Mouse (Mus musculus) neutrophil, adult 5-6 weeks (primary cell): ENCODE measurements around the gene Nlrc4. TPM values are rescaled to one million over a fixed set of nuclear protein-coding genes. Genes with fewer than 3 reads are reported as not detected.
A peak's percentile ranks its signal among the peaks of the same experiment; 100 is the strongest.

Experiments
- ATAC-seq: fragments of 151-379, 151-347 bp; 2 replicates; pipeline ENCODE4 v1.8.0; 2017; ENCODE audit warnings: mild to moderate bottlenecking, moderate TSS enrichment; ENCODE audit not compliant: insufficient number of reproducible peaks, poor library complexity, low FRiP score, severe bottlenecking; ENCODE audit errors: extremely low read depth
- total RNA-seq: library from RNA; stranded (forward); fragments of 200-1000 nt; gene quantifications from 2 replicates; pipeline ENCODE4 v1.2.3, GENCODE M21; 2017

The Nlrc4 gene
- total RNA-seq, 1 experiment from 2014 or later: 14.4 TPM

DNA sequence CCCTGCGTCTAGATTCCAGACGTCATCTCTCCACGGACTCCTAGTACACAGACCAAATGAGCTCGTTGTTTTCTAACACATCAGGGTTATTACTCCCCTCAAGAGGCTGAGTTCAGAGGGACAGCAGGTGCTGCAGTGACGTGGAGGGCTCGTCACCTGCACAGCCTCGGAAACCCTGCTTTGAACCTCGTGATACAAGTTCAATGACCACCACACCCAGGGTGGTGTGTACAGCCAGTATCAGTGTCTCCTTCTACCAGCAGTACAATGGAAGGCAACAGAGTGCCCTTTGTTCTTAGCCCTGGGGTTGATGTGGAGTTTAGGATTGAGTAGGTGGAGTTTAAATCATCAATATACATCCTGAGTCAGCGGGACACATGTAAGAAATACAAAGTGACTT is 21.2 kb downstream of the Nlrc4 start:
- ATAC-seq: no peak

DNA sequence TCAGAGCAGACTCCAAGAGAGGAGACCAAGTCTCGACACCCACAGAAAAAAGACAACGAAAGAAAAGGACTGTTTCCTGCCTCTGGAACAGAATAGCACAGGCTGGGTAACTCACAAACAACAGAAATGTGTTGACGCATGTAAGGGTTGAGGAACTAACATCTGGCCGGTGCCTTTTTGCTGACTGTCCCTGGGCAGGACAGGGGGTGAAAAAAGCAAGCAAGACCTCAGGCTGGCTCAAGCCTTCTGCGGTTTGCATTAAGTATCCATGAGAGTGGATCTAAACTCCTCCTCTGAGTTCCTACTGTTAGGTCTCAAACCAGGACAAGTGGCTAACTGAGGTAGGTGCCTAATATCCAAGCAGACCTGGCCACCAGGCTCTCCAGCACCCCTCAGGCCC is 26.3 kb downstream of the Nlrc4 start:
- ATAC-seq: no peak

DNA sequence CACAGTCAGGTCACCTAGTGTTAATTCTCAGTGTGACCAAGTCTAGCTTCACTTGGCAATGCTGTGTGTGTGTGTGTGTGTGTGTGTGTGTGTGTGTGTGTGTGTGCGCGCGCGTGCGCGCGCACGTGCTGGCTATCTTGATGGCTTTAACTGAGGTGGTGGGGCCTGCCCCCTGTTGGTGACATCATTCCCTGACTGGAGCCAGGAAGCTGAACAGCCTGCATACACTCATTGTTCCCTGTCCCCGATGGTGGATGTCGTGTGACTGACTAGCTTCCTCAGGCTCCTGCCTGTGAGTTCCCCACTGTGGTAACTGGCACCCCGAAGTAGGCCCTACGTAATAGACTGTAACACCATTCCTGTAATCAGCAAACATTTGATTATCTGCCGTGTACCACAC is 27.5 kb downstream of the Nlrc4 start:
- ATAC-seq: no peak

DNA sequence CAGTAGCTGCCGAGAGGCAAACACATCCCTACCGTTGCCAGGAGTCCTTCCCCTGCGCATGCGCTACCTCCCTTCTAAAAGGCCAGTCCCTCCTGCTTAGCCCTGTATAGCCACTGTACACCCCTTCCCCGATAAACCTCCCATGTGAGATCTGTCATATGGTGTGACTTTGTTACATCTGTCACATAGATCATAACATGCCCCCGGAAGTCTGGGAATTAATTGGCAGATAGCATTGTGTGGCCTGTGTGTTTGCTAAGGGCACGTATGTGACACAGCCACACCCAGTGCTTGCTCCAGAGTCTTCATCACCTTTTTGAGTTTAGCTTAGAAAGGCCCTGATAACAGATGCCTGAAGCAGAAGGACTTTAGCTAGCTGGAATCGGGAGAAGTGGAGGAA is 28.9 kb downstream of the Nlrc4 start:
- ATAC-seq: no peak

DNA sequence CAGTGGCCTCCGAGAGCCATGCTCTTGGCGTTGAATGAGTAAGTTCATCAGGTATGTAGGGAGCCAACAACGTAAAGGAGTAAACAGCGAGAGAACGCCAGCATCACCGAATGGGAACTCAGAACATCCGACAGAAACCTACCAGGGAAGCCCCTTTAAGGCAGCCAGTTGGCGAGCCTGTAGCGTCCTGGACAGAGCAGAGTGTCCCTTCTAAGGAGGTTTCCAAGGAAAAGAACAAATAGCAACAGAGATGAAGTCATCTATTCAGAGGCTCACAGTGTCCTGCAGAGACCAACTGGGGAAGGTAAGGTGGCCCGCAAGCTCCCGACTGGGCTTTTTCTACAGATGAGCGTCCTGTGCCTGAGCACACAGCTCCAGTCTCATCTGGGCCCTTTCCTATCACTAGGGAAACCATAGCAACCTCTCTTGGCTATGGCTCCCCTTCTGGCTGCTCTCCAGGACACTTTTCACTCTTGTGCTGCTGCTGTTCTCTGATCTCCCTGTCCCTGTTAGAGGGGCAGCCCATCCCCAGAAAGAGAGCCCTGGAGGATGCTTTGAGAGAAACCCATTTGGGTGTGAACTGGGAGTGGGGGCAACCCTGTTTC is 34.4 kb downstream of the Nlrc4 start:
- ATAC-seq: no peak

DNA sequence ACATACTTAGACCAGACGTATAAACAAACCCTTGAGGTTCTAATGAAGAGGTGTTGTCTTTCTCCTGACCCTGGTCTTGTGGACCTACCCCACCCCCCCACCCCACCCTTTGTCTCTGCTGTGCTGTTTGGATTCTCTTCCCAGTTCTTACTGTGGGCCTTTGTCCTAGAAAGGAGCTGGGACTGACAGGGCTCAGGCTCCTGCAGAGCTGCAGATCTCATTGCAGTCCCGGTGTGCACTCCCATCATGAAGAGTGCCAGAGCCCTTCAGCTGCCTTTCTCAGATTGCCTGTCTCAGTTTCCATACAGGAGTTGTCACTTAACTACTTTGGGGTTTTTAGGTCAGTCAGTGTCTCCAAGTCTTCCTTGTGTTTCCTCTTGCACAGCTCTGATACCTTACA is 38.3 kb downstream of the Nlrc4 start:
- no peak for ATAC-seq

DNA sequence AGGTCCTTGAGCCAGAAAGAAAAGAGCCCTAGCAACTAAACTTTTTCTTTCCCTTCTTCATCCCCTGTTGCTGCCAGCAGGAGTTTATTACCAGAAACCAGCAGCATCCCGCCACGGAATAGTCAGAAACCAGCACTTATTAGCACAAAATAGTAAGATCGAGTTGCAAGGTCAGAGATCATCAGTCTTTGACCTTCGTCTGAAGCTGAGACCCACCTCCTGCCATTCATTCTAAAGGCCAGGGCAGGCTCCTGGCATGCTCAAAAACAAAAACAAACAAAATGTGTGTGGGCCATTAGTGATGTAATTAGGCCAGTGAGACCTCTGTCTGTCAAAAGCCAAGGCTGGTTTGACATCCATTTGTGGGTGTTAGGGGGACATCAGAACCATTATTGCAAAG is 40.8 kb downstream of the Nlrc4 start:
- no peak for ATAC-seq

DNA sequence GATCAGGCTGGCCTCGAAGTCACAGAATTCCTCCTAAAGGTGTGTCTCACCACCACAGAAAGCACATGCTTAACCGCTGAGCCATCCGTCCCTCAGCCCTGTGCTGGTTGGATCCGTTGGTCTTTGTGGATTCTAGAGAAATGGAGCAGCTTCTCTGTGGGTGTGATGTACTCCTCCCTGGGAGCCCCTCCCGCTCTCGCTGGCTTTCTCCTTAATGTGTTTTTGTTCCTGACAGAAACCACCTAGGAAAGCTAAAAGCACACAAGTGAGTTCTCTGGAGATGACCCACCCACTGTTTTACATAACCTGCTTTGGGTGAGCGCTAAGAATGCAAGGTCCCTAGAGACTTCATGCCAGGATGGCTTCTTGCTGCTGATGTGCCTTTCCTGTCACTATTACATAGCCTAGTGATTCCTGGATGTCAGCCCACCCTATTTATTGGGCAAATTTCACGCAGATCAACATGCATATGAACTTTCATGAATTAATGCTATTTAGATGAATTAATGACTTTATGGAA is 42.0 kb downstream of the Nlrc4 start:
- no peak for ATAC-seq

DNA sequence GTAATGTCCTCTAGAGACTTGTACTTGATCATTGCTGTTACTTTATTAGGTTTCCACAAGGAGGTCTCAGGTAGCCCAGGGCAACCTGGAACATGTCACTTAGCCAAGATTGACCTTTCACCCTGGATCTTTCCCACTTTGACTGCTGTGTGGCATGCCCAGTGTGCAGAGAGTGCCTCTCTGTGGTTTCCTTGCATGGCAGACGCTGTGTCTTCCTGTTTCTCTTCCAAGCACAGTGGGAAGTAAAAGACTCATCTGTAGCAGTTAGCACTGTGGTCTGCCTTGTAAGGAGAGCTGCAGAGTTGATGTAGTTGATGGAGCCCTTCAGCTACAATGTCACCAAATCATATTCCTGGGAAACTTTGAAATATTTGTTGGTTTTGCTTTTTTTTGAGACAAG is 44.3 kb downstream of the Nlrc4 start:
- no peak for ATAC-seq

DNA sequence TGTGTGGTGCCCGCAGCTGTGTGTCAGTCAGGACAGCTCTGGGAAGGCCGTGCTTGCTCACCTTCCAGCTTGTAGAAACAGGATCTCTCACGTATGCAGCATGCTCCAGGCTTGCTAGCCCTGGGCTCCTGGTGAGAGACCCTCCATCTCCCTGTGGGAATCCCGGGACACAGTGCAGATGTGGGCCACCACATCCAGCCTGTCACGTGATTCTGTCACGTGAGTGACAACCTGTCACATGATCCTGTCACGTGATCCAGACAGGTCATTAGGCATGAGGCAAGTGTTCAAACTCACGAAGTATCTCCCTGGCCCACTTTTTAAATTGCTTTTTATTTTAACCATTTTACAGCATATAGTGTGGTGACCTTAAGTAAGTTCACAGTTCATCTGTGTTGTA is 45.6 kb downstream of the Nlrc4 start:
- no peak for ATAC-seq

DNA sequence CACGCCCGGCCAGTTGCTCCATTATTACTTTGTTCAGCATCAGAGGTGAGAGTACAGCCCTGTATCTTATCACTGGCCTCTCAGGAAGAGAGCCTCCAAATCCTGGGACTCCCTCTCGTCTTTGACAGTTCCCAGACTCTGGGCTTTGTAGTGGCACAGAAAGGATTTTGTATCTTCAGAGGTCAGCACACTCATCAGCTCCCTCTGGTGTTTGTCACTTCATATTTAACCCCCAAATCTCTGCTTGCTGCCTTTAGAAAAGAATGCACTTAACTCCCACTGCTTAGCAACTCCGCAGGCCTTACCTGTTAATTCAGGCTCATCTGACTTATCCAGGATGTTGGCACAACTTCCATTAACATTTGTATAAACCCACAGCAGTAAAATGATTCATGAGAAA is 49.2 kb downstream of the Nlrc4 start:
- no peak for ATAC-seq

DNA sequence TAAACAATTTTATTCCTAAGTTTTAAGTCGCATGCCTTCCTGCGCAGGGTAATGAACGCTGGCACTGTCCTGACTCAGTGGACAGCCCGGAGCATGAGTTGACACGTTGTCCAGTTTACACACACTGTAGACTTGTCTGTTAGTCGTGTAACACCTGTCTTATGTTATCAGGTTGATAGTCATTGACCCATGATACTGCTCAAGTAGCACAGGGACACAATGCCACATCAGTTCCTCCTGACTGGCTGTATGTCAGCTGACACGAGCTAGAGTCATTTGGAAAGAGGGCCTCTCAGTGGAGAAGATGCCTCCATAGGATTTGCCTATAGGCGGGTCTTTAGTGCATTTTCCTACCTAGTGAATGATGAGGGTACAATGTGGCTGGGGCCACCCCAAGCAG is 52.5 kb downstream of the Nlrc4 start:
- ATAC-seq: no peak

DNA sequence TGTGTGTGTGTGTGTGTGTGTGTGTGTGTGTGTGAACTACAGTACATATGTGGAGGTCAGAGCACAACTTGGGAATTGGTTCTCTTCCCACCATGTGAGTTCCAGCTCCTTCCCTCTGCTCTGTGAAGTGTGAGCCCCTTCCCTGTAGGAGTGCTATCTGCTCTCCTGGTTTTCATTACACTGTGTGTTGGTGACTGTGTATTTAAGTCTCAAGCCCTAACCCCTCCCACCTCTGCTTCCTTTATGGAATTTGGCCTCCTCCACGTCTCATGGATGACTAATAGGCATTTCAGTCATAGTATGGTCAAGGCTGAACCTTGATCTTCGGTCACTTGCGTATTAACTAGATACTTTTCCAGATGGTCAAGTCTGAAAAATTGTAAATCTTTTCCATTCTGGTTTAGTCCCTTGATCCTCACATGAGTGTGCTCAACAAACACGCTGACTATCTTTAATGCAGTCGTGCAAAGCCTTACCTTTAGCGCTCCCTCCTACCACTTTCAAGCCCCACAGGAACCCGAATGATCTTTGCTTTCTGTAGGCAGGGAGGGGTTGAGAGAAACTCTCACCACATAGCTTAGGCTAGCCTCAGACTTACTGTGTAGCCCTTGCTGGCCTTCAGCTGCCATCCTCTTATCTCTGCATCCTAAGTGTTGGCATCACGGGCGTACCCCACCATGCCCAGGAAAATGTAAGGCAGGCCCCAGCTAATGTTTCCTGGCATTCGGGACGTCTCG is 56.3 kb downstream of the Nlrc4 start:
- no peak for ATAC-seq

DNA sequence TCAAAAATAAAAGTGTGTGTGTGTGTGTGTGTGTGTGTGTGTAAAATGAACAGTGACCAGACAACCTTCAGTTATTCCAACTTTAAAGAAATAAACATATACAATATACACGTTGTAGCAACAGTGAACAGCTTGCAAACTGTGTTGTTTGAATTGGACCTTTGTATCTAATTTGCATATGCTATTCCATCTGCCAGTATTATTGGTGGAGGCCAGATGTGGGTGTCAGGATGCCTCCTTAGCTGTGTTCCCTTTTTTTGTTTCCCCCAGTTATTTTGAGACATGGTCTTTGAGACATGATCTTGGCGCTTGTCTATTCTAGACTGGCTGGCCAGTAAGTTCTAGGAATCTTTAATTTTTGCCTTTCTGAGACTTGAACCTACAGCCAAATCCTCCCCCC is 61.8 kb downstream of the Nlrc4 start:
- ATAC-seq: no peak

DNA sequence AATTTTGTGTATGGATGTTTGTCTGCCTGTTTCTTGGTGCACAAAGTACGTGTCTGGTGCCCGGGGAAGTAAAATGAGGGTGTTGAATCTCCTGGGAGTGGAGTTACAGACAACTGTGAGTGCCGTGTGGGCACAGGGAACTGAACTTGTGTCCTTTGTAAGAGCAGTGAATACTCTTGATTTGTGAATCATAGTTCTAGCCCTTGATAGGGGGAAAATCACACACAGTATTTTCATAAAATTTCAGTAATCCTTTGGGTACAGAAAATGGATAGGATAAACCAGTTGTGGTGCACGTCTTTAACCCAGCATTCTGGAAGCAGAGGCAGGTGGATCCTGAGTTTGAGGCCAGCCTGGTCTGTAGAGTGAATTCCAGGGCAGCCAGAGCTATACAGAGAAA is 62.2 kb downstream of the Nlrc4 start:
- no peak for ATAC-seq

DNA sequence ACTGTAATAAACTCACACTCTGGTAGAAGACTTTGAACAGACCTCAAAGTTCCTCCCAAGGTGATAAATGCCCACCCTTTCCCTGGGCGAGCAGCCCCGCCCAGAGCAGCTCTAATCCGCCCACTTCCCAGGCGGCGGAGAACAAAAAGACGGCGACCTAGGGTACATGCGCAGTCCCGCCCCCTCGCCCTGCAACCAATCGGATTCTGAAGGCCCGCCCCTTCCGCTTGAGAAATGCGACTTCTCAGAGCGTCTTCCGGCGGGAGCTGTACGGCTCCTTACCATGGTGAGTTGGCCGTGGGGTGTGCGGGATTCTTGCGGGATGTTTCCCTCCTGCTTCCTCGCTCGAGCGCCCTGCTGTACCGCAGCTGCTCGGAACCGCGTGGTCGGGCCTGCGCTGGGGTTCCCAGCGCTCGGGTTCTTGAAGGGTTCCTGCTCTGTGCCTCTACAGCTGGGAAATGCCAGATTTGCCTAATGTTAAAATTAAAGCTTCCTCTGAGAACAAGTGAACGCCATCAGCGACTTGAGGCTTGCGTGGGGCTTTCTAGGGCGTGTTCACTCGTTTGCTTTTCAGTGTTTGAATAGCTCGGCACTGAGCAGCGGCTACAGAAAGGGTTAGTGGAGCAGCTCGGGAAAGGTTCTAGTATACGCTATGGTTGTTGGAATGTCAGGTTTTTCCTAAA is 63.4 kb downstream of the Nlrc4 start, which contains the start of gene Slc30a6:
TSS of gene Slc30a6 (plus strand) at position 226 of the 683 bp plus-strand sequence.
- ATAC-seq: peak; percentile 99

DNA sequence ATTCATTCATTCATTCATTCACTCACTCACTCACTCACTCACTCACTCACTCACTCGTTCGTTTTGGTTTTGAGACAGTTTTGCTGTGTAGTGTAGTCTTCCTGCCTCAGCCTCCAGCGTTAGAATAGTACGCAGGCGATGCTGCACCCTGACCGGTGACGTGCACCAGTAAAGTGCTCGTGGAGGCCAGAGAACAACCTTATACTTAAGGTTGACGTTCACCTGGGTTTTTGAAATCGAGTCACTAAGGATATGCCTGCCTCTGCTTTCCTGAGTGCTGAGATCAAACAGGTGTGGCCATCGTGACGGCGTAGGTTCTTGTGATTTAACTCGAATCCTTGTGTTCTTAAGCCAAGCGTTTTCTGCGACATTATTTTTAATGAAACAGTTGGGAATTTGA is 64.1 kb downstream of the Nlrc4 start:
- no peak; the same call in 1 of the 2 replicates for ATAC-seq

DNA sequence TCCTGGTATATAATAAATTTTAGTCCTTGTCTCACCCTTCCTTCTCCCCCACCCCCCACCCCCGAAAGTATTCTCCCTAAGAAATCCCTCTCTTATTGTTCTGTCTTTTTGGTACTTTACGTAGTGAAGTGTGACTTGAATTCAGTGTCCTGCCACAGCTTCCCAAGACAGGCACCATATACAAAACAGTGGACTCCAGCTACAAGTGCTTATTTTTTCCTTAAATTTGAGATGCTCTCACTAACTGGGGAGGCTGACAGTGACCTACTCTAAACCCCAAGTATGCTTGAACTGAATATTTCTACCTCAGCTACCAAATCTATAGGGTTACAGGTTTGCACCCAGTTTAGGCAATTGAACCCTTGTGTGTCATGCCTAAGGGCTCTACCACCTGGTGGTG is 64.6 kb downstream of the Nlrc4 start:
- no peak for ATAC-seq

DNA sequence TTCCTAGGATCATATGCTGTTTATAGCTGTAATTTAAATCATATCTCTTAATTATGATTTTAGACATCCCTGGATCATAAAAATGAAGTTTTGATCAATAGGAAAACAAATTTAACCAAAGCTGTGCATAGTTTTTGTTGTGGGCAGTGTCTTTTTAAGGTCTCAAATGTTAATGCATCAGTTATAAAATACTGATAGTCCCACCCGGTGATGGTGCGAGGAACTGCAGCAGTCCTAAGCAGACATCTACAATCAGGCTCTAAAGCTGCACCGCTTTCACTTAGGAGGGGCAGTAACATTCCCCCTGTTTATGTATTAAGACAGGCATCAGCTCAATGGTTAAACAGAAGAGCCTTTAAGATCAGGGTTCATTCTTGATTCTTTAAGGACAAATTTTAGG is 69.1 kb downstream of the Nlrc4 start:
- ATAC-seq: no peak

DNA sequence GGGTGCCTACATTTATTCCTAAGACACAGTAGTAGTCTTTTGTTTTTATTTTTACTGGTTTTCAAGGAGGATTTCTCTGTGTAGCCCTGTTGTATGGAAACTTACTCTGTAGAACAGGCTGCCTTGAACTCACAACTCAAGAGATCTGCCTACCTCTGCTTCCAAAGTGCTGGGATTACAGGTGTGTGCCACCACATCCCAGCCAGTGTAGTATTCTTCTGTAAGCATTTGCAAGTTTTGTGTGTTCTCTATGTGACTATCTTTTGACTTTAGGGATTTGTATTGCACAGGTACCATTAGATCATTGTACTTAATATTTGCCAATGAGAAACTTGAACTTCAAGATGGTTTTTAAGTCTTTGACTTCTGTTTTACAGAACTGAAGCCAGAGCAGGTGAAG is 72.3 kb downstream of the Nlrc4 start:
- ATAC-seq: no peak
